Mouse (Mus musculus): Measurements from ENCODE around the gene Gm10718.
"Not testable (repeated sequence)": the region's sequence is repeated elsewhere in the genome, so short reads cannot be mapped to it uniquely, and the experiment has no call there.

Gene Gm10718

GRCm38 (mm10) chr9:3023312-3023984 is at the start of gene Gm10718:
Gene Gm10718 (plus strand): TSS chr9:3023547.
- DNase-seq: not testable (repeated sequence)

- DNase-seq: peak; percentile 4
These were observed 22.8 kb upstream of the Gm10718 start, which contains the start of gene Gm10722 for GRCm38 (mm10) chr9:3000445-3000972. Gene Gm10722 (plus strand): TSS chr9:3000922.

- not testable (repeated sequence) for DNase-seq
These were observed 22.3 kb upstream of the Gm10718 start for GRCm38 (mm10) chr9:3001006-3001405.

GRCm38 (mm10) chr9:3001948-3002659 is 21.2 kb upstream of the Gm10718 start:
- peak; percentile 85 for DNase-seq

GRCm38 (mm10) chr9:3002794-3003396 is 20.5 kb upstream of the Gm10718 start, which contains the start of gene Gm11168:
Gene Gm11168 (plus strand): TSS chr9:3003346.
- DNase-seq: not testable (repeated sequence)

GRCm38 (mm10) chr9:3006179-3006578 is 17.2 kb upstream of the Gm10718 start:
- DNase-seq: not testable (repeated sequence)

GRCm38 (mm10) chr9:3006636-3007035 is 16.7 kb upstream of the Gm10718 start:
- peak; percentile 83 for DNase-seq

GRCm38 (mm10) chr9:3007272-3007671 is 16.1 kb upstream of the Gm10718 start:
- DNase-seq: not testable (repeated sequence)

GRCm38 (mm10) chr9:3009331-3009730 is 14.0 kb upstream of the Gm10718 start:
- not testable (repeated sequence) for DNase-seq

GRCm38 (mm10) chr9:3012054-3012621 is 11.2 kb upstream of the Gm10718 start:
- not testable (repeated sequence) for DNase-seq

GRCm38 (mm10) chr9:3012733-3013279 is 10.5 kb upstream of the Gm10718 start, which contains the start of gene Gm10721:
Gene Gm10721 (plus strand): TSS chr9:3013140.
- not testable (repeated sequence) for DNase-seq

- not testable (repeated sequence) for DNase-seq
These were observed 8.0 kb upstream of the Gm10718 start, which contains the start of gene Gm10720 for GRCm38 (mm10) chr9:3015354-3015753. Gene Gm10720 (plus strand): TSS chr9:3015654.

- not testable (repeated sequence) for DNase-seq
These were observed 7.5 kb upstream of the Gm10718 start for GRCm38 (mm10) chr9:3015896-3016295.

GRCm38 (mm10) chr9:3017108-3017507 is 6.2 kb upstream of the Gm10718 start, which contains the start of gene Gm10719:
Gene Gm10719 (plus strand): TSS chr9:3017408.
- DNase-seq: not testable (repeated sequence)

GRCm38 (mm10) chr9:3018944-3019343 is 4.4 kb upstream of the Gm10718 start:
- DNase-seq: not testable (repeated sequence)

GRCm38 (mm10) chr9:3019835-3020727 is 3.3 kb upstream of the Gm10718 start:
- DNase-seq: peak; percentile 6

GRCm38 (mm10) chr9:3022316-3023008 is 885 bp upstream of the Gm10718 start:
- peak; percentile 23 for DNase-seq

GRCm38 (mm10) chr9:3023985-3024648 is 770 bp downstream of the Gm10718 start:
- DNase-seq: peak; percentile 58

GRCm38 (mm10) chr9:3024912-3025467 is 1.6 kb downstream of the Gm10718 start, which contains the start of gene Gm10717:
Gene Gm10717 (plus strand): TSS chr9:3025417.
- peak; percentile 5 for DNase-seq
